Comparison of ENCODE assay signal across 25 mouse cellular contexts in the genomic region with DNA sequence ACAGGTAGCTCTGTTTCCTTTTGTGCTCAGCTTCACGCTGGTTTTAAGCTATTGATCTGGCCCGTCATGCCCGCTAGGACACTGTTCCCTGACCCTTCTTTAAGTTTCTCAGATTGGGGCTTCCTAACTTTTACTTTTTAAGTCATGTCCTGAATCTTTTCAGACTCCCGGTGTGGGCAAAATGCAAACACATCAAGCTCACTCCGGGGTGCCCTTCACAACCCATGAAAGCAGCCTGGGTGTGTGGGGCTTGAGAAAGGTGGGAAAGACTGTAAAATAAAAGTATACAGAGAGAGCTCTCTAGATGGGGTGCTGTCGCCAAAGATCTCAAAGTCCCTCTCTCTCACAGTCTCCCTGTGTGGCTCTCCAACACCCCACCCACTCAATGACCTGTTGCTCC. TPM values are rescaled to one million over a fixed set of nuclear protein-coding genes. Genes with fewer than 3 reads are reported as not detected.
DNase-seq lines count a peak whose midpoint lies in the region; ATAC-seq and TF ChIP-seq lines count a peak whose summit lies in the region.
"Had no signal": no experiment of that assay in that cellular context is flagged by ENCODE, and none has a peak within 500 bp of the region (broad histone marks: within the 10 kb centered on the region; RNA-seq: fewer than 3 reads in every experiment).

No protein-coding gene starts in this region.

- H3K4me3 ChIP-seq in kidney, postnatal 0 days (replicated peaks; ENCODE audit: low read depth, low read length), result no peak overlapping the region
- H3K4me3 ChIP-seq in kidney, adult 2 months (ENCODE audit: insufficient read depth, low read depth, low read length), result no peak overlapping the region
- H3K4me3 ChIP-seq in CH12.LX (replicated peaks in 1 of 3; ENCODE audit: low read depth in 2 of 3, low read length in 2 of 3, poor library complexity in 1 of 3), result no peak overlapping the region
- H3K4me3 ChIP-seq in limb, embryonic 15.5 days, result no peak overlapping the region
- H3K4me3 ChIP-seq: embryonic facial prominence, embryonic 12.5 days; forebrain, embryonic 12.5 days; hindbrain, embryonic 13.5 days; liver, embryonic 13.5 days; lung, embryonic 15.5 days; neural tube, embryonic 13.5 days had no signal

- DNase-seq in kidney, postnatal 0 days (ENCODE audit: low spot score), result no peak
- no peak for DNase-seq in kidney, adult 2 months
- DNase-seq in CH12.LX (ENCODE audit: extremely low read depth), result no peak
- DNase-seq in R1 (ENCODE audit: low read depth, low spot score), result peak; percentile 39
- no peak for DNase-seq in adrenal gland, postnatal 10 days
- no peak for DNase-seq in kidney, adult 18-20 months
- DNase-seq: adrenal gland, postnatal 14 days; forebrain, postnatal 0 days; gastrocnemius, postnatal 14 days; heart, adult 11 months; heart, postnatal 4 days; kidney, postnatal 4 days; liver, embryonic 13.5 days; lung, postnatal 36 days; thymus, postnatal 4 days had no signal

- no peaks in the 10 kb centered on the region for H3K9me3 ChIP-seq in kidney, postnatal 0 days (replicated peaks; ENCODE audit: low read length)
- H3K9me3 ChIP-seq in CH12.LX (replicated peaks; ENCODE audit: low read length), result no peaks in the 10 kb centered on the region
- H3K9me3 ChIP-seq in limb, embryonic 15.5 days, result no peaks in the 10 kb centered on the region
- H3K9me3 ChIP-seq: embryonic facial prominence, embryonic 12.5 days; forebrain, embryonic 12.5 days; hindbrain, embryonic 13.5 days; liver, embryonic 13.5 days; lung, embryonic 15.5 days; neural tube, embryonic 13.5 days had no signal

- H3K27ac ChIP-seq in kidney, postnatal 0 days, result no peak overlapping the region
- H3K27ac ChIP-seq in kidney, adult 2 months (ENCODE audit: insufficient read depth, low read depth, low read length), result no peak overlapping the region
- no peak overlapping the region for H3K27ac ChIP-seq in CH12.LX (ENCODE audit: insufficient read depth, low read depth)
- peak overlapping the region; percentile 61 for H3K27ac ChIP-seq in limb, embryonic 15.5 days
- H3K27ac ChIP-seq: forebrain, embryonic 12.5 days; hindbrain, embryonic 13.5 days; liver, embryonic 13.5 days; lung, embryonic 15.5 days; neural tube, embryonic 13.5 days had no signal

- no peaks in the 10 kb centered on the region for H3K36me3 ChIP-seq in kidney, postnatal 0 days (ENCODE audit: insufficient read depth, low read length)
- no peaks in the 10 kb centered on the region for H3K36me3 ChIP-seq in kidney, adult 2 months (ENCODE audit: control insufficient read depth, insufficient read depth, low read length)
- H3K36me3 ChIP-seq in CH12.LX (replicated peaks in 1 of 2; ENCODE audit: control insufficient read depth in 1 of 2, insufficient read depth in 1 of 2, low read length in 1 of 2), result no peaks in the 10 kb centered on the region
- no peaks in the 10 kb centered on the region for H3K36me3 ChIP-seq in limb, embryonic 15.5 days
- H3K36me3 ChIP-seq: embryonic facial prominence, embryonic 12.5 days; forebrain, embryonic 12.5 days; hindbrain, embryonic 13.5 days; liver, embryonic 13.5 days; lung, embryonic 15.5 days; neural tube, embryonic 13.5 days had no signal

- TF ChIP-seq RAD21 in CH12.LX (IDR thresholded peaks at IDR 0.05; ENCODE audit: low read depth, low read length), result no peak

- in situ Hi-C loops in CH12.LX (cut with MboI; ENCODE audit: low pct_ligation_motif_present, low pct_unique_long_range_greater_than_20kb, low sequenced_read_pairs), result no loop called here

- H3K4me2 ChIP-seq in kidney, postnatal 0 days (ENCODE audit: low read length), result peak overlapping the region; percentile 27; the same call in 1 of the 2 replicates
- peak overlapping the region; percentile 76 for H3K4me2 ChIP-seq in CH12.LX (ENCODE audit: insufficient read depth, low read depth, poor library complexity, severe bottlenecking)
- H3K4me2 ChIP-seq in limb, embryonic 15.5 days, result 0 out of 2 replicates have a peak overlapping the region, but pooled peaks have one; percentile 17
- H3K4me2 ChIP-seq: embryonic facial prominence, embryonic 12.5 days; forebrain, embryonic 12.5 days; heart, embryonic 11.5 days; hindbrain, embryonic 13.5 days; liver, embryonic 13.5 days; lung, embryonic 15.5 days; midbrain, embryonic 11.5 days; neural tube, embryonic 13.5 days had no signal

- no peak for TF ChIP-seq CTCF in kidney, postnatal 0 days (IDR thresholded peaks at IDR 0.05; ENCODE audit: low read depth)
- no peak for TF ChIP-seq CTCF in kidney, adult 2 months (conservative IDR thresholded peaks at IDR 0.05; ENCODE audit: insufficient read depth, insufficient read length, low read depth, low read length)
- no peak for TF ChIP-seq CTCF in CH12.LX (conservative IDR thresholded peaks at IDR 0.05 in 1 of 2, IDR thresholded peaks at IDR 0.05 in 1 of 2; ENCODE audit: low read depth in 2 of 2, low read length in 2 of 2)

- TF ChIP-seq EP300 in CH12.LX (IDR thresholded peaks at IDR 0.05; ENCODE audit: low read length), result no peak

- ATAC-seq in kidney, postnatal 0 days (replicated peaks; ENCODE audit: low FRiP score, low read depth), result no peak
- no peak for ATAC-seq in limb, embryonic 15.5 days (ENCODE audit: insufficient number of reproducible peaks, low FRiP score, low TSS enrichment, low read depth)
- ATAC-seq: CD4-positive, CD25-positive, alpha-beta regulatory T cell, adult 4 months; forebrain, postnatal 0 days; intestine, postnatal 0 days had no signal

- H3K9ac ChIP-seq in kidney, postnatal 0 days (ENCODE audit: low read depth, low read length), result no peak overlapping the region
- H3K9ac ChIP-seq in CH12.LX (ENCODE audit: insufficient read depth, low read depth), result 0 out of 2 replicates have a peak overlapping the region, but pooled peaks have one; percentile 5
- H3K9ac ChIP-seq in limb, embryonic 15.5 days, result no peak overlapping the region
- H3K9ac ChIP-seq: embryonic facial prominence, embryonic 12.5 days; forebrain, embryonic 12.5 days; forebrain, postnatal 0 days; hindbrain, embryonic 13.5 days; liver, embryonic 13.5 days; lung, embryonic 15.5 days; neural tube, embryonic 13.5 days had no signal

- WGBS in kidney, postnatal 0 days, result 52% methylated on average over 6 of the region's 6 CpGs
- 45% methylated on average over 6 of the region's 6 CpGs for WGBS in kidney, adult 2 months
- 41% methylated on average over 6 of the region's 6 CpGs for WGBS in limb, embryonic 15.5 days

- TF ChIP-seq POLR2A in kidney, adult 2 months (IDR thresholded peaks at IDR 0.05; ENCODE audit: low read depth, low read length), result no peak
- TF ChIP-seq POLR2A in CH12.LX (IDR thresholded peaks at IDR 0.05; ENCODE audit: low read depth, low read length), result no peak

- no peaks in the 10 kb centered on the region for H3K4me1 ChIP-seq in kidney, postnatal 0 days (replicated peaks; ENCODE audit: insufficient read depth, low read length)
- H3K4me1 ChIP-seq in kidney, adult 2 months (ENCODE audit: control insufficient read depth, insufficient read depth, low read length), result no peaks in the 10 kb centered on the region
- peaks cover 2 to 4% of the 10 kb centered on the region in 2 experiments; a peak in 3 of 4 replicates for H3K4me1 ChIP-seq in CH12.LX (ENCODE audit: control insufficient read depth in 1 of 2, insufficient read depth in 2 of 2)
- peaks cover 17% of the 10 kb centered on the region for H3K4me1 ChIP-seq in limb, embryonic 15.5 days
- H3K4me1 ChIP-seq: forebrain, embryonic 12.5 days; hindbrain, embryonic 13.5 days; liver, embryonic 13.5 days; neural tube, embryonic 13.5 days had no signal

- H3K79me2 ChIP-seq in CH12.LX (replicated peaks; ENCODE audit: control insufficient read depth, extremely low read depth, insufficient read depth, poor library complexity, severe bottlenecking), result no peaks in the 10 kb centered on the region

- no peaks in the 10 kb centered on the region for H3K27me3 ChIP-seq in kidney, postnatal 0 days (ENCODE audit: insufficient read depth, low read length)
- no peaks in the 10 kb centered on the region for H3K27me3 ChIP-seq in kidney, adult 2 months (replicated peaks; ENCODE audit: control insufficient read depth, insufficient read depth, low read length)
- H3K27me3 ChIP-seq in CH12.LX (replicated peaks), result no peaks in the 10 kb centered on the region
- no peaks in the 10 kb centered on the region for H3K27me3 ChIP-seq in limb, embryonic 15.5 days
- H3K27me3 ChIP-seq: embryonic facial prominence, embryonic 12.5 days; forebrain, embryonic 12.5 days; hindbrain, embryonic 13.5 days; liver, embryonic 13.5 days; lung, embryonic 15.5 days; neural tube, embryonic 13.5 days had no signal

- dilution Hi-C loops in CH12.LX (cut with MboI; ENCODE audit: extremely low pct_ligation_motif_present, extremely low pct_unique_long_range_greater_than_20kb, low sequenced_read_pairs), result no loop called here

TF ChIP-seq in CH12.LX, 34 proteins besides CTCF, POLR2A, EP300 and RAD21:
- TF ChIP-seq KAT2A (IDR thresholded peaks at IDR 0.05; ENCODE audit: insufficient replicate concordance, low read length) (no peak), E2F4 (IDR thresholded peaks at IDR 0.05; ENCODE audit: insufficient replicate concordance, low read depth, low read length) (no peak), ZKSCAN1 (IDR thresholded peaks at IDR 0.05; ENCODE audit: borderline replicate concordance, low read depth, low read length) (no peak), MEF2A (IDR thresholded peaks at IDR 0.05; ENCODE audit: borderline replicate concordance, low read depth, low read length) (no peak), SMC3 (IDR thresholded peaks at IDR 0.05; ENCODE audit: low read depth, low read length) (no peak), CHD1 (IDR thresholded peaks at IDR 0.05; ENCODE audit: low read depth, low read length) (no peak), RCOR1 (conservative IDR thresholded peaks at IDR 0.05; ENCODE audit: low read depth, low read length) (no peak), ELF1 (IDR thresholded peaks at IDR 0.05; ENCODE audit: low read depth, low read length) (no peak), CHD2 (IDR thresholded peaks at IDR 0.05; ENCODE audit: low read length) (no peak), MAX (IDR thresholded peaks at IDR 0.05; ENCODE audit: low read length) (no peak)

RNA-seq across cellular contexts. Expression of gene Erg, which starts 31.3 kb away (rescaled TPM):
- 6.4 TPM in 2 replicates for polyA plus RNA-seq in kidney, postnatal 0 days (2015; fragmentation: Nextera tagmentation; extraction: Ambion mirVana)
- polyA plus RNA-seq in kidney, adult 2 months (2012; rRNA removed), result 15.3 and 20.0 TPM in 2 replicates
- 0.34 and 0.42 TPM in 2 replicates for total RNA-seq in CH12.LX (2012; rRNA removed)
- 0.07 and 0.11 TPM in 2 replicates for total RNA-seq in CH12.LX (2014; rRNA removed)
- 0.78 and 0.81 TPM in 2 replicates for polyA plus RNA-seq in CH12.LX (2012; ENCODE audit: insufficient read length, low read depth)
- polyA plus RNA-seq in limb, embryonic 15.5 days (2015; fragmentation: Nextera tagmentation; extraction: Ambion mirVana), result 22.9 and 26.2 TPM in 2 replicates
- 10 to 100 TPM; 27.5 to 29.6 TPM for total RNA-seq in adrenal gland, postnatal 10 days (2021)
- polyA plus RNA-seq: CD4-positive, CD25-positive, alpha-beta regulatory T cell, adult 4 months had no signal

Comparison
In these comparisons a context has a peak if more than half of its experiments do, and no peak if none do; other contexts are left out.
1. H3K4me2 ChIP-seq: peak in every context shown above with its lines; median percentile 76 in CH12.LX; 27 in kidney, postnatal 0 days; 17 in limb, embryonic 15.5 days.